Mouse (Mus musculus) liver, embryonic 15.5 days (tissue): ENCODE measurements at regions not wholly inside any gene's neighbourhood (a gene's known extent, or its start where the extent isn't known, plus 50 kb on each side); places are given as distances from the start of the nearest gene placed in this dataset.

Source experiments
- ATAC-seq: fragments of 200-750 bp; cut with Nextera tagmentation; 2 replicates; pipeline ENCODE4 v1.8.0; 2017; ENCODE audit warnings: moderate number of reproducible peaks, mild to moderate bottlenecking, moderate library complexity; ENCODE audit not compliant: insufficient read depth
- H3K27ac ChIP-seq: fragments of 300-500 bp; sonication (generic); replicated peaks from 2 replicates; pipeline ENCODE4 v1.5.1; 2015; ENCODE audit warnings: mild to moderate bottlenecking, inconsistent platforms
- H3K27me3 ChIP-seq: fragments of 300-500 bp; sonication (generic); 2 replicates; pipeline ENCODE4 v1.6.1; 2015; ENCODE audit warnings: mild to moderate bottlenecking, inconsistent platforms
- H3K36me3 ChIP-seq: fragments of 300-500 bp; sonication (generic); replicated peaks from 2 replicates; pipeline ENCODE4 v1.6.1; 2015; ENCODE audit warnings: moderate library complexity, mild to moderate bottlenecking, inconsistent platforms
- H3K4me1 ChIP-seq: fragments of 300-500 bp; sonication (generic); replicated peaks from 2 replicates; pipeline ENCODE4 v1.6.1; 2015; ENCODE audit warnings: inconsistent platforms
- H3K4me2 ChIP-seq: fragments of 300-500 bp; sonication (generic); 2 replicates; pipeline ENCODE4 v1.6.1; 2015; ENCODE audit warnings: moderate library complexity, mild to moderate bottlenecking, inconsistent platforms
- H3K4me3 ChIP-seq: fragments of 300-500 bp; sonication (generic); replicated peaks from 2 replicates; pipeline ENCODE4 v1.5.1; 2015; ENCODE audit warnings: mild to moderate bottlenecking, inconsistent platforms
- H3K9ac ChIP-seq: fragments of 300-500 bp; sonication (generic); 2 replicates; pipeline ENCODE4 v1.6.1; 2015; ENCODE audit warnings: moderate library complexity, mild to moderate bottlenecking, inconsistent platforms
- H3K9me3 ChIP-seq: fragments of 300-500 bp; sonication (generic); replicated peaks from 2 replicates; pipeline ENCODE4 v1.6.1; 2016; ENCODE audit warnings: inconsistent platforms
- WGBS: fragments of 180-500 bp; shearing (Covaris S2); methylation state at CpG from one replicate; pipeline ENCODE4 v1.1.7; 2015; ENCODE audit warnings: mixed read lengths; ENCODE audit not compliant: insufficient replicate concordance; 5-methylcytosine and 5-hydroxymethylcytosine counted together

DNA sequence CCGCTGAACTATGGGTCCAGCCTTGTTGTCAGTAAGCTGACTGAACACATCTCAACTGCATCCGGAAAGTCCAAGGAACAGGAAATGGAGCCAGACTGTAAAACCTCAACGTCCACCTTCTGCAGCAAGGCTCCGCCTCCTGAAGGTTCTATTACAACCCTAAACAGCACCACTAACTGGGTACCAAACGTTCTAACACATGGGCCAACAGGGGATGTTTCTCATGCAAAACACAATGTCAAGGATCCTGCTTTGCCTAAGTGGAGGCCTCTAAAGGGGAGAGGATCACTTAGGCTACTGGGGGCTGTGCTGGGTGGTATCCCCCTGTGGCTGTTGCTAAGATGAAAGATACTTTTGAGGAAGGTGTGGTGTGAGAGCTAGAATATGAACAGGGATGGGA is 51.0 kb upstream of the Stt3b start:
- Histone ChIP-seq H3K4me3 (no peak overlapping the region), H3K27ac (no peak overlapping the region), H3K9ac (no peak overlapping the region), H3K4me2 (no peak overlapping the region), H3K36me3 (no peaks in the 10 kb centered on the region), H3K9me3 (no peaks in the 10 kb centered on the region), H3K27me3 (no peaks in the 10 kb centered on the region), H3K4me1 (peaks cover 9% of the 10 kb centered on the region; the same call in 1 of the 2 replicates)
- ATAC-seq, result no peak
- WGBS, result 24% methylated on average over 5 of the region's 5 CpGs

DNA sequence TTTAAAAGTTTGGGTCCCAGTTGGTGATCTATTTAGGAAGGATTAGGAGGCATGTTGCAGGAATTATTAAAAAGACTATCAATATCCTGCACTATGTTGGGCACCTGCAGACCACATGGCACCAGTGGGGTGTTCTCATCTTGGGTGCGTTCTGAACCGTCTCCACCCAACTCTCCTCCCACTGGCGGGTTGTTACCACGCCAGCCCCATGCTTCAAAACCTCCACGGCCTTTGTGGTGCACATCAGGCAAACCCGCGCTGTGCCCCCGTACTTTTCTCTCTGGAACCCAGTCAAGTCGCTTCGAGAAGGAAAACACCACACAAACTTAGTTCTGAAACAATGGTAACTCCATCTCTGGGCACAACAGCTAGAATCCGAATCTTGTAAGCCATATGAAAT is 51.7 kb upstream of the Stt3b start:
- no peak overlapping the region for H3K27ac ChIP-seq
- H3K4me1 ChIP-seq, result peaks cover 3% of the 10 kb centered on the region; the same call in 1 of the 2 replicates
- ATAC-seq, result no peak
- H3K27me3 ChIP-seq, result no peaks in the 10 kb centered on the region
- H3K4me3 ChIP-seq, result no peak overlapping the region
- no peak overlapping the region for H3K4me2 ChIP-seq
- H3K9me3 ChIP-seq, result no peaks in the 10 kb centered on the region
- no peak overlapping the region for H3K9ac ChIP-seq
- H3K36me3 ChIP-seq, result no peaks in the 10 kb centered on the region
- 84% methylated on average over 11 of the region's 11 CpGs for WGBS

DNA sequence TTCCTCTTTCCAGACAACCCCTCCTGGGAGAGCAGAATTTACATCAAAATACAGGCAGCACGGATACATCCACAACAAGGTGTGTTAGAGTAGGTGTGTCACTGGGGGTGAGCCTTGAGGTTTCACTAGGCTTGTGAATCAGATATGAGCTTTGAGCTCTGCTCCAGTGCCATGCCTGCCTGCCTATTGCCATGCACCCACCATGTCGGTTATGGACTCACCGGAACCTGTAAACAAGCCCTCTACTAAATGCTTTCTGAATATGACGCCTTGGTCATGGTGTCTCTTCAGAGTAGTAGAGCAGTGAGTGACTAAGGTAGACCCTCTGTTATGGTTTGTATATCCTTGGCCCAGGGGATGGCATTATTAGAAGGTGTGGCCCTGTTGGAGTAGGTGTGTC is 52.3 kb upstream of the Stt3b start:
- no peak overlapping the region for H3K27ac ChIP-seq
- H3K9me3 ChIP-seq, result no peaks in the 10 kb centered on the region
- WGBS, result 78% methylated on average over 4 of the region's 4 CpGs
- H3K36me3 ChIP-seq, result no peaks in the 10 kb centered on the region
- no peaks in the 10 kb centered on the region for H3K4me1 ChIP-seq
- ATAC-seq, result no peak
- H3K9ac ChIP-seq, result no peak overlapping the region
- H3K27me3 ChIP-seq, result no peaks in the 10 kb centered on the region
- no peak overlapping the region for H3K4me2 ChIP-seq
- H3K4me3 ChIP-seq, result no peak overlapping the region

DNA sequence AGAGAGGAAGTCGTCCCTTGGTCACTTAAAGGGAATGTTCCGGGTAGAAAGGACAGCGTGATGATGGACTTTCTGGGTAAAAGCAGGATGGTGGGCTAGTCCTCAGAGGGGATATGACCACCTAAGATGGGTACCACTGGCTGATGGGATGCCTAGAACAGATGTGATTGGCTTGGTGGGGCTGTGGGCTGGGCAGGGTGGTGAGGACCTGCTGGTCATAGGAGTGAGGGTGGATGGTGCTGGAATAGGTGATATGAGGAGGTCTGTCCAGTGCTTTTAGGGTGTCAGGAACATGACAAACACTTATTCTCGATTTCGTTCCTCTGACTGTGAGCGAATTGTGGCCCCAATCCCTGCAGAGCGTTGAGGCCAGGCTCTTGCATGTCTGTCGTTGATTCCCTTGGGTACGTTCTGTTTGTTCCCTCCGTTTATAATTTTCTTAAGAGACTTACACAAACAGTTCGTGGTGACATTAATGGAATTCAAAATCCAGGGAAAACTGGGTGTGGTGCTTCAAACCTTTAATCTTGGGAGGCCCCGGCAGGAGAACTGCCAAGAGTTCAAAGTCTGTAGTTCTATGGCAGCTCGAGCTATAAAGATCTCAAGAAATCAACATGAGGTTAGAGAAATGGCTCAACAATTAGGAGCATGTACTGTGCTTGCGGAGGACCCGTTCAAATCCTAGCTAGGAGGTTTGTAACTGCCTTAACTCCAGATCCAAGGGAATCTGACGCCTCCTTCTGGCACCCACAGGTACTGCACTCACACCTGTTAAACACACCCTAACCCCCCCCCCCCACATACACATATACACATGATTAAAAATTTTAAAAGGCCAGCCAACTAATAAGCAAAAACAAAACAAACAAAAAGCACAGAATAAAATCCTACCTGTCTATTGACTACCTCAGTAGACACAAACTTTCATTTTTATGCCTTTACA is 55.0 kb upstream of the Stt3b start:
- H3K9ac ChIP-seq, result no peak overlapping the region
- H3K27ac ChIP-seq, result no peak overlapping the region
- no peaks in the 10 kb centered on the region for H3K36me3 ChIP-seq
- no peaks in the 10 kb centered on the region for H3K27me3 ChIP-seq
- H3K4me3 ChIP-seq, result no peak overlapping the region
- no peak for ATAC-seq
- H3K9me3 ChIP-seq, result no peaks in the 10 kb centered on the region
- 74% methylated on average over 16 of the region's 16 CpGs for WGBS
- H3K4me1 ChIP-seq, result no peaks in the 10 kb centered on the region
- H3K4me2 ChIP-seq, result no peak overlapping the region

DNA sequence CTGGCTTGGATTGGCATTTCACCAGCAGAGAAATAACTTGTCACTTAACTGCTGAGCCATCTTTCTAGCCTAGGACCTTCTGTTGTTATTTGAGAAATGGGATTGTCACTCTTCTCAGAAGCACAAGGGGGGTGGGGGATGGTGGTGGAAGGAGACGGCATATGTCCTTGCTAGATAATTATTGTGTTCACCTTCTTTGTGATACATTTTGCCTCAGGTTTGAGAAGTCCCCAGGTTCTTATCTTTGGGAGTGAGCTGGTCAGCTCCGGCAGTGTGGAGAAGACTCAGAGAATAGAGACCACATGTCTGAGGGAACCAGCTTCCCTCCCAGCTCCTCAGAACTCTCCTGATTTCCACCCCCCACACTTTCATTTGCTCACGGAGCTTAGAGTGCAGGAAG is 57.6 kb upstream of the Stt3b start:
- WGBS, result 28% methylated on average over 3 of the region's 3 CpGs
- H3K36me3 ChIP-seq, result no peaks in the 10 kb centered on the region

DNA sequence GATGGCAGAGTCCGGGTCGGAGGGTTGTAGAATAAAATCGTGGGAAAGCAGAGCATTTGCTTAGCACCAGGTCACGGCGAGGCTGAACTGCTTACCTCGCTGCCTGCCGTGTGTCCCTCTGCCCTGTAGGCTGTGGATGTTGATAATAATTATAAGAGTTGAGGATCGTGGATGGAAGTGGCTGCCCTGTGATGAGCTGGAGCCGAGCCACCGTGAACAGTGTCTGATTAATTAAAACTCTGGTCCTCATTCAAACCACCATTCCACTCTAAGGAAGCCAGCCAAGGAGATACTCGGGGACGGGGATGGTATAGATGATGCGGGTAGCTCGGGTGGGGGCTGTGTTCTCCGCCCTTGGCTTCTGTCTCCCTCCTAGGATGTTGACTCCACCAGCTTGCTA is 70.1 kb upstream of the Stt3b start:
- H3K4me3 ChIP-seq, result no peak overlapping the region
- no peak overlapping the region for H3K27ac ChIP-seq
- H3K36me3 ChIP-seq, result no peaks in the 10 kb centered on the region
- WGBS, result 71% methylated on average over 15 of the region's 15 CpGs
- no peaks in the 10 kb centered on the region for H3K27me3 ChIP-seq
- ATAC-seq, result no peak
- H3K9ac ChIP-seq, result no peak overlapping the region
- H3K9me3 ChIP-seq, result no peaks in the 10 kb centered on the region
- H3K4me2 ChIP-seq, result no peak overlapping the region
- no peaks in the 10 kb centered on the region for H3K4me1 ChIP-seq

More for the DNA sequence above, 57.6 kb upstream of the Stt3b start:
- H3K27me3 ChIP-seq, result no peaks in the 10 kb centered on the region
- no peak overlapping the region for H3K27ac ChIP-seq
- H3K9me3 ChIP-seq, result no peaks in the 10 kb centered on the region
- H3K9ac ChIP-seq, result no peak overlapping the region
- H3K4me2 ChIP-seq, result no peak overlapping the region
- no peaks in the 10 kb centered on the region for H3K4me1 ChIP-seq
- no peak for ATAC-seq
- no peak overlapping the region for H3K4me3 ChIP-seq

DNA sequence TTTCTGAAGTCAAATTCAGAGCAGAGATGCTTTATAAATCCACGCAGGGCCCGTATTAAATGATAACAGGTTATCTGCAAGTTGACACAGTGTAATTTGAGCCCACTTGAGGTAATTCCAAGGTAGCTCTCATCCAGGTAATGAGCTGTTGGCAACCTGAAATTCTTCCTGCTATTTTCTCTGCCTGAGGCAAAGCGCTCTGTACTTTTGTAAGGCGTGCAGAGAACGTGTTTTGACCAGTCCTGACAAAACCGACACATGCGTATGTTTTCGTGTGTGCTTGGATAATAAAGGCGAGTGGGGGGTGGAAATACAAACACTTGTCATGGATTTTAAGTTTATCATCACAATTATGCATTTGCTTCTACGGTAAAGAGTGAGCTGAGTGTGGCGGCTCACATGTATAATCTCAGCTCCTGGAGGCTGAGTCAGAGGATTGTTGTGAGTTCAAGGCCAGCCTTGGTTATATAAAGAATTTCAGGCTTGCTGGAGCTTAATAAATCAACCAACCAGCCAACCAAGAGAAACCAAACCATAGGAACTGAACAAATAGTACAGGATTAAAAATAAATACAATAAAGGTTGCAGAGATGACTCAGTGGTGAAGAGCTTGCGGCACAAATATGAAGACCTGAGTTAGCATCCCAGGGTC is 72.7 kb upstream of the Stt3b start:
- 79% methylated on average over 12 of the region's 12 CpGs for WGBS
- Histone ChIP-seq H3K36me3 (no peaks in the 10 kb centered on the region), H3K27me3 (no peaks in the 10 kb centered on the region), H3K4me1 (no peaks in the 10 kb centered on the region), H3K27ac (no peak overlapping the region), H3K9me3 (no peaks in the 10 kb centered on the region), H3K4me3 (no peak overlapping the region), H3K4me2 (no peak overlapping the region), H3K9ac (no peak overlapping the region)
- ATAC-seq, result no peak

DNA sequence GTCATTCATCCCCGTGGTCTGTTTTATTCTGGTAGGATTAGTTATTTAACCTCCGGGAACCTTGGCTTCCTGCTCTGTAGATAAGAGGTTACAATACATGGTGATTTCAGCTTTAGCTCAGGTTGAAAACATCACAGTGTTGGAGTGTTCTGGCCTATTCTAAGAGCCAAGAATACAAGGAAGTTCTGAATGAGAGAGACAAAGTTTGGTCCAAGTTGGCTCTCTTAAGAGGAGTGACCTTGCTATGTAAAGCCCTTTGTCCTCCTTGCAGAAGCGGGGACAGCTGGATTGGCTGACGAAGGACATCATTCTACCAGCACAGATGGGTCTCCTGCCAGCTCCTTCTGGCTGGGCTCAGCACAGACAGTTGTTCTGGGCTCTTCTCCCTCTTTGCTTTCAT is 73.7 kb upstream of the Stt3b start:
- no peak overlapping the region for H3K4me2 ChIP-seq
- H3K36me3 ChIP-seq, result no peaks in the 10 kb centered on the region
- H3K27ac ChIP-seq, result no peak overlapping the region
- H3K27me3 ChIP-seq, result no peaks in the 10 kb centered on the region
- no peak overlapping the region for H3K9ac ChIP-seq
- H3K9me3 ChIP-seq, result no peaks in the 10 kb centered on the region
- H3K4me3 ChIP-seq, result no peak overlapping the region
- WGBS, result 36% methylated on average over 4 of the region's 4 CpGs
- ATAC-seq, result no peak
- no peaks in the 10 kb centered on the region for H3K4me1 ChIP-seq

DNA sequence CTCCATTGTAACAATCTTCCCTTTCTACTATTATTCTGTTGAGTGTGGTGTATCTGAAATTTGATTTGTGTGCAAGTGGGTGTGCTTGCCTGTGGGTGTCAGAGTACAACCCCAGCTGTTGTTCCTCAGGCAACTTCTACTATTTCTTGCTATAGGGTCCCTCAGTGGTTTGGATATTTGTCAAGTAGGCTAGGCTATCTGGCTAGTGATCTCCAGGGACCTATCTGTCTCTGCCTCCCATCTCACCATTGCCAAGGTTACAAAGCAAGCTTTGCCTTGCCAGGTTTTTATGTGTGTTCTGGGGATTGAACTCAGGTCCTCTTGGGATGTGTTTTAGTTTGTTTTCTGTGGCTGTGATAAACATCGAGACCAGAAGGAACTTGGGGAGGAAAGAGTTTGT is 74.1 kb upstream of the Stt3b start:
- H3K27ac ChIP-seq, result no peak overlapping the region
- H3K27me3 ChIP-seq, result no peaks in the 10 kb centered on the region
- H3K4me3 ChIP-seq, result no peak overlapping the region
- H3K36me3 ChIP-seq, result no peaks in the 10 kb centered on the region
- no peaks in the 10 kb centered on the region for H3K4me1 ChIP-seq
- no peak overlapping the region for H3K9ac ChIP-seq
- no peaks in the 10 kb centered on the region for H3K9me3 ChIP-seq
- no peak overlapping the region for H3K4me2 ChIP-seq
- no peak for ATAC-seq
- WGBS, result 53% methylated on average over 1 of the region's 1 CpGs

DNA sequence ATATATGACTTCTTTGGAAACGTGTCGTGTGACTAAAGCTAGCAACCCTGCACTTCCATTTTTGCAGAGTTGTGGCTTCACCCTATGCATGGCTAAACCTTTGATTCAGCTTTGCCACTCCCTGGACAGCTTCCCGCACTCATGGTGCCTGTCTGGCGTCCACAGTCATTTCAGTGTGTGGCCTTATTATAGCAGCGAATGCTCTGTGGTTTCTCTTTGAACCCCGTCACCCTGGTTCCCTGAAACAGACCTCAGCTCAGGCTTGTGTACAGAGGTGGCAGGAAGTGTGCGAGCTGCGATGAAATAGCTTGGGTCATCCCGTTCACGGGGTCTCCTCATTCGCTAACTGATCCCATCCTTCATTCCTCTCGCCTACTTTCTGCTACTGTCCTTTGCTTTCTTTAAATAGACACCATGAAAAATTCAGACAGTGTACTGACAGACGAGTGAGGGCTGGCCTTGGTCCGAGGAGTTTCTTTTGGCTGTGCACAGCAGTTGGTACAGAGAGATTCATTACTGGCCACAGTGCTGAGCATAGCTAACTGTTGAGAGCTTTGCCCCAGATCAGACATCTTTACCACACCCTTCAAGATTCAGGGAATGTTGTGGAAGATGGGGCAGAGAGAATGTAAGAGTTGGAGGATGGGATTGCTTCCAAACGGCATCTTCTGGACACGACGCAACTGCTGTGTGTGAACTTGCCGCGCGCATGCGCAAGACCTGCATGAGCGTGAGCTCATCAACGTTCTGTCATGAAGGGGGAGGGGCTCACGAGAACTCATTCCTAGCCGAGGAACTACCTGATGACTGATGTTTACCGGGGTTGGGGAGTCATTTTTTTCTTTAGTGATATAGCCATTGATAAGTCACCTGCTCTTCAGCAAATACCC is 77.5 kb upstream of the Stt3b start:
- Histone ChIP-seq H3K9me3 (no peaks in the 10 kb centered on the region), H3K4me1 (peaks cover 4% of the 10 kb centered on the region), H3K36me3 (no peaks in the 10 kb centered on the region), H3K4me2 (peak overlapping the region; percentile 3; the same call in 1 of the 2 replicates), H3K27ac (no peak overlapping the region), H3K27me3 (no peaks in the 10 kb centered on the region), H3K4me3 (no peak overlapping the region), H3K9ac (no peak overlapping the region)
- WGBS, result 43% methylated on average over 26 of the region's 26 CpGs
- no peak for ATAC-seq

DNA sequence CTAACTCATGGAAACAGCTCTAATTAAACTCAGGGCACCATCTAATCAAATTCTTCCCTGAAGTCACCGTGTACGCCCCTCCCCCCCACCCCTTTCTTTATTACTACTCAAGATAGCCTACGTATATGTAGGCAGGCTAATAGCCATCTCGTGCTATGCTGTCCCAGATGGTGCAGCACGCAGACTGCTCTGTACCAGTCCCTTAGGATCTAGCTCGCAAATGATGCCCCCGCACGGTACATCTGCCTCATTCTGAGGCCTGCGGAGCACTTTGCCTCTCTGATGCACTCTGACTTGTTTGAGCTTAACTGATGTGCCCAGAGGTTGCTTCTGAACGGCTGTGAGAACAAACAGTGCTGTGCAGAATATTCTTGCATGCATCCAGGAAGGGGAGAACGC is 78.1 kb upstream of the Stt3b start:
- H3K9ac ChIP-seq, result no peak overlapping the region
- no peaks in the 10 kb centered on the region for H3K27me3 ChIP-seq
- no peak overlapping the region for H3K4me3 ChIP-seq
- H3K27ac ChIP-seq, result no peak overlapping the region
- WGBS, result 75% methylated on average over 11 of the region's 11 CpGs
- H3K4me1 ChIP-seq, result peaks cover 4% of the 10 kb centered on the region
- no peaks in the 10 kb centered on the region for H3K9me3 ChIP-seq
- H3K4me2 ChIP-seq, result no peak overlapping the region
- ATAC-seq, result no peak
- H3K36me3 ChIP-seq, result no peaks in the 10 kb centered on the region
